Mouse (Mus musculus) kidney, adult 11 months (tissue): ENCODE data around the gene Elovl7.

Experiments
- DNase-seq: peaks from one replicate; pipeline ENCODE4 v3.0.0; 2022

The Elovl7 gene

GRCm38 (mm10) chr13:108214081-108214484 is at the start of gene Elovl7:
Gene Elovl7, plus strand, starts transcription at chr13:108214404.
- DNase-seq = peak; percentile 89

GRCm38 (mm10) chr13:108164621-108165020 is 49.6 kb upstream of the Elovl7 start:
- DNase-seq = no peak

- no peak for DNase-seq
Observed at GRCm38 (mm10) chr13:108170002-108170401, 44.2 kb upstream of the Elovl7 start.

- no peak for DNase-seq
Observed at GRCm38 (mm10) chr13:108170511-108170910, 43.7 kb upstream of the Elovl7 start.

GRCm38 (mm10) chr13:108179618-108180017 is 34.6 kb upstream of the Elovl7 start:
- DNase-seq = no peak

- DNase-seq = no peak
Observed at GRCm38 (mm10) chr13:108180821-108181220, 33.4 kb upstream of the Elovl7 start.

- no peak for DNase-seq
Observed at GRCm38 (mm10) chr13:108184743-108185255, 29.4 kb upstream of the Elovl7 start.

- DNase-seq = no peak
Observed at GRCm38 (mm10) chr13:108185530-108185929, 28.7 kb upstream of the Elovl7 start.

GRCm38 (mm10) chr13:108187994-108188393 is 26.2 kb upstream of the Elovl7 start:
- no peak for DNase-seq

GRCm38 (mm10) chr13:108191074-108191720 is 23.0 kb upstream of the Elovl7 start:
- peak; percentile 59 for DNase-seq

- DNase-seq = no peak
Observed at GRCm38 (mm10) chr13:108195474-108195873, 18.7 kb upstream of the Elovl7 start.

- DNase-seq = no peak
Observed at GRCm38 (mm10) chr13:108204857-108205256, 9.3 kb upstream of the Elovl7 start.

- no peak for DNase-seq
Observed at GRCm38 (mm10) chr13:108207447-108207846, 6.8 kb upstream of the Elovl7 start.

GRCm38 (mm10) chr13:108208090-108208489 is 6.1 kb upstream of the Elovl7 start:
- no peak for DNase-seq

- no peak for DNase-seq
Observed at GRCm38 (mm10) chr13:108210960-108211359, 3.2 kb upstream of the Elovl7 start.

GRCm38 (mm10) chr13:108212397-108213018 is 1.7 kb upstream of the Elovl7 start:
- DNase-seq = peak; percentile 41

- peak; percentile 43 for DNase-seq
Observed at GRCm38 (mm10) chr13:108214485-108215107, 392 bp downstream of the Elovl7 start.

- peak; percentile 26 for DNase-seq
Observed at GRCm38 (mm10) chr13:108215231-108215780, 1.1 kb downstream of the Elovl7 start.

GRCm38 (mm10) chr13:108219773-108220172 is 5.6 kb downstream of the Elovl7 start:
- DNase-seq = no peak

GRCm38 (mm10) chr13:108229191-108229590 is 15.0 kb downstream of the Elovl7 start:
- DNase-seq = no peak

- peak; percentile 72 for DNase-seq
Observed at GRCm38 (mm10) chr13:108229634-108230330, 15.6 kb downstream of the Elovl7 start.

GRCm38 (mm10) chr13:108240012-108240411 is 25.8 kb downstream of the Elovl7 start:
- DNase-seq = no peak

- DNase-seq = no peak
Observed at GRCm38 (mm10) chr13:108241715-108242114, 27.5 kb downstream of the Elovl7 start.
